Mouse (Mus musculus) natural killer cell, adult 2 months (primary cell): Measurements from ENCODE around the gene Atoh8.
A peak's percentile ranks its signal among the peaks of the same experiment; 100 is the strongest.

Experiments used
- DNase-seq, 2 experiments: peaks; one replicate each; pipeline ENCODE4 v3.0.0; 2022; ENCODE audit warnings: low spot score in 2 of 2

Gene Atoh8

GRCm38 (mm10) chr6:72227665-72228265, 7.6 kb downstream of the Atoh8 start:
- DNase-seq: peak in 1 of 2 experiments; percentile 14

DNA sequence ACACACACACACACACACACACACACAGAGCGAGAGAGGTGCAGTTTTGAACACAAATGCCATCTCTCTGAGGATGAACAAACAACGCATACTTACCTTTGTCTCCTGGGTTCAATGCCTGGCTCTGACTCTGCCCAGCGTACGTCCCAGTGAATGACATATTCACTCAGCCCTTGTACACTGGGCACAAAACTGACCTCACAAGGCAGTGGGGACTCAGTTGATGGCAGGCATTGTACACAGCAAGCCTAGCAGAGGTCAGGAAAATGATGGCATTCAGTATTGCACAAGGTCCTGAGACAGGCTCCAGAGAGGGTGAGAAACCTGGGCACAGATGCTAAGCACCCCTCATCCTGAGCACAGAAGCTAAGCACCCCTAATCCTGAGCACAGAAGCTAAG, 8.4 kb downstream of the Atoh8 start:
- DNase-seq: no peak

DNA sequence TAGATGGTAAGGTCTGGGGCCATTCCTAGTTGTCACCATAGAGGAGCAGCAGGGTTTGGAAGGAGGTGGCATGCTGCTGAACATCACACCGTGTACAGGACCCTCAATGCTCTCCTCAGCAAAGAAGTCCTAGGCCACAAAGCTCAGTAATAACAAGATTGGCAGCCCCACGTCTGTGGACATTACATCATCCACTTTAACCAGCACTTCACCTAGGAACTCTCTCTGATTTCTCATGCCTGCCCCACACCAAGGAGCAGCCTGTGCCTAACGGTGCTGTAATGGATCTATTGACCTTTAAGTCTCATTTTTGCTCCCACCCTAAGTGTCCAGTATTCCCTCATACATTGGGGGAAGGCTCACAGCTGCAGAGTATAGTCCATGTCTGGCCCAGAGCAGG, 9.7 kb downstream of the Atoh8 start:
- no peak for DNase-seq

- no peak for DNase-seq
These were observed 11.5 kb downstream of the Atoh8 start for GRCm38 (mm10) chr6:72223892-72224291.

GRCm38 (mm10) chr6:72222876-72223275, 12.5 kb downstream of the Atoh8 start:
- no peak for DNase-seq

DNA sequence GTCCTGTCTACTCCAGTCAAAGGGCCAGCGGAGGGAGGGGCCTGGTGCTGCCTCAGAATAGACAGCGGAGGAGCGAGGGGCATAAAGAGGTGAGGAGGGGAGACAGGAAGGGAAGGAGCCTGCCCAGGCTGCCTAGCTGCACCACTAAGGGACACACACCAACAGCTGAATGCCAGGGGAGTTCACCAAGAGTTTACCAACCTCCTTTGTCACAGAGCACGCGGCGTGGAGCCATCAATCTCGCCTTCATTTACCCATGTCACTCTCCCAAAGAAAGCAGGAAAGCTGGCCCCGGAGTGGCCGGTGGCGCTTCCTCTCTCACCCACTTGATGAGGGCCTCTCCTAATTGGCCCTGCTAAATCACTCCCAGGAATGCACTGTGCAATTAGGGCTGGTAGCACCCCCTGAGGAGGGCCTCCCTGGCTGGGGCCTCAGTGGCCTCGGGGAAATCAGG, 13.1 kb downstream of the Atoh8 start:
- DNase-seq: no peak

GRCm38 (mm10) chr6:72221271-72221670, 14.1 kb downstream of the Atoh8 start:
- DNase-seq: no peak

GRCm38 (mm10) chr6:72219549-72219948, 15.8 kb downstream of the Atoh8 start:
- no peak for DNase-seq

DNA sequence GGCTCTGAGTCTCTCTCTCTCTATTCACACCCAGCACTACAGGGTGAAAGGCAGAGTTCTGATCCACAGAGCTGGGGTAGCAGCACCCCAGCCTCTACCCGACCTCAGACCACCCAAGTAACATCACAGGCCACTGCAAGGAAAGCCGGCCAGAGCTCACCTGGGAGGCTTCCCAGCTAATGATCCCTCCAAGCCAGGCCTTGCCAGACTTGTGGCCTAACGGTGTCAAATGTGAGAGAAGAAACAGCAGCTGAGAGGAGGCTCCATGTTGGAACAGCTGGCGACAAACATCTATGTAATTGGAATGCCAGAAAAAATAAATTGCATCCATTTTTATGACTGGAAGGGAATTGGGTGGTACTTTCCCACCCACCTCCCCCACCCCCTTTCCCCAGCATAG, 17.1 kb downstream of the Atoh8 start:
- no peak for DNase-seq

DNA sequence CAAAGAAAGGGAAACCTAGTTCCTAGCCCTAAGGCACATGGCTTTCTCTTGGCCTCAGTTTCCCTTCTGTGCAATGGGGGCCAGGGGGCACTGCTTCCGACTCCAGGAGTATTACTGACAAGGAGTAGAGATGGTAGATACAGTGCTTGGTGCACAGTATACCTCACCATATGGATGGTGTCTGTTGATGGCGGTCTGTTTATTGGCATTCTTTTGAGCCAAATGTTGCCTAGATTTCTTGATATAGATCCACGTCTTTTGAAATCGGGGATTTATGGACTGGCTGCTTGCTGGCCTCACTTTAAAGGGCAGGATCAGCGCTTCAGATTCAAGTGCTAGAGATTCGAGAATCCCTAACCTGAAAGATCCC, 18.0 kb downstream of the Atoh8 start:
- no peak for DNase-seq

DNA sequence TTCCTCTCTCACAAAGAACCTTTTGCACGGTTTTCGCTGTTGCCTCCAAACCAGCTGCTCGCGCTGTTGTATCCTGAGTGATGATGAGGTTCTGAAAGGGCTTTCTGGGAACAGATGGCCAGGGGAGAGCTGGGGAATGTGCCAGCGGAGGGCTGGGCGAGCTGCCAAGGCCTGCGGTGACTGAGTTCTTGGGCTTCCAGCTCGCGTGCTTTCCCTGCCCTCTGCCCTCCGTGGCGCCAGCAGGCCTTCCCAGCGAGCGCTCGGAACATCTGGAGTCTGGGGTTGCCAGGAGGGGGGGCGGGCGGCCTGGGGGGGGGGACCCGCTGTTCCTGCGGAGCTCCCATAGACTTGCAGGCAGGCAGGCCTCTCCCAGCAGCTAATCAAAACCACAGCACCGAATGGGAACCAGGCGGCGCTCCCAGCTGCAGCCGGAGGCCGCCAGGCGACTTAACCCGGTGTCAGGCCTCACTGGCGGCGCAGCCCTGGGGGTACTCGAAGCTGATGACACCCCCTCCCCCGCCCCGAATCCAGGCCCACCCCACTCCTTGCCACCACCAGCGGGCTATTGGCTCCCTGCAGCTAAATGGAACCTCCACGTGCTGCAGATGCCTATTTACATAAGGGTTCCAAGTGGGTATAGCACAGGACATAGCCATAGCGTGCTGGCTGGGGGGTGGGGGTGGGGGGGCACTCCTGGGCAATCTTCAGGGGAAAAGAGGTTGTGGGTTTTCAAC, 18.5 kb downstream of the Atoh8 start:
- DNase-seq: peak in 1 of 2 experiments; percentile 2

GRCm38 (mm10) chr6:72215582-72215981, 19.8 kb downstream of the Atoh8 start:
- no peak for DNase-seq

- DNase-seq: no peak
These were observed 24.0 kb downstream of the Atoh8 start for GRCm38 (mm10) chr6:72211360-72211759.

DNA sequence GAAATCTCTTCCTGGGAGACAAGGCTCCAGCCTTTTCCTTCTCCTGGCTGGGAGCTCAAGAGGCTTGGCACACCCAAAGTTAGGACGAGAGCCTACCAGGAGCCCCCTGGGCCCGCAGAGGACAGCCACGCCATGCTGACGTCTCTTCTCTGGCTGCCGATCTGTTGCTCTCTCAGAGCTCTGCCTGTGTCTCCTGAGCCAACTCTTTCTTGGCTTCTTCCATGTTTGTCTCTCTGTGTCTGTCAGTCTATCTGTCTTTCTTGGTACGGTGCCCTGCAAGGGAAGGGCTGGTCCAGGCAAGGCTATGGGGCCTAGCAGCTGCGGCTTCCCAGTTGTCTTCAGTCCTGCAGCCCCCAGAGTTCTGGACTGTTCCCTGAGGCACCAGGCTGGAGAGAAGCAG, 24.6 kb downstream of the Atoh8 start:
- DNase-seq: no peak

GRCm38 (mm10) chr6:72209738-72210137, 25.6 kb downstream of the Atoh8 start:
- no peak for DNase-seq

- DNase-seq: no peak
These were observed 26.9 kb downstream of the Atoh8 start for GRCm38 (mm10) chr6:72208406-72209045.

DNA sequence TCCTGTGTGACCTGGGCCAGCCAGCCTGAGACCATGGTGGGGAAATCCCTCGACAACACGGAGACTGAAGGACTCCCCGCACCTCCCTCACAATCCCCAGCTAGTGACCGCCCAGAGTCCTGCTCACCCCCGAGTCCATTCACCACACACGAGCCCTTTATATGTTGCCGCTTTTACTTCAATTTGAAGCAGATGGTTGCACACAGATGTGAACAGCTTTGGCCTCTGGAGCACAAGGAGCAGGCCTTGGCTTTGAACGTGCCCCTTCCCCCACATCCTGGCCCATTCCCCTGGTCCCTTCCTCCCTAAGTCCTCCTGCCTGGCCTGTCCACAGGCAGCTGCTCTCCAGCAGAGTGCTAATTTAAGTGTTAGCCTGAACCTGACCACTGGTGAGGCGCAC, 29.4 kb downstream of the Atoh8 start:
- no peak for DNase-seq

GRCm38 (mm10) chr6:72204858-72205257, 30.5 kb downstream of the Atoh8 start:
- no peak for DNase-seq

- DNase-seq: no peak
These were observed 32.1 kb downstream of the Atoh8 start for GRCm38 (mm10) chr6:72203279-72203678.

GRCm38 (mm10) chr6:72202732-72203131, 32.6 kb downstream of the Atoh8 start:
- DNase-seq: no peak

GRCm38 (mm10) chr6:72200595-72201256, 34.7 kb downstream of the Atoh8 start:
- DNase-seq: no peak

DNA sequence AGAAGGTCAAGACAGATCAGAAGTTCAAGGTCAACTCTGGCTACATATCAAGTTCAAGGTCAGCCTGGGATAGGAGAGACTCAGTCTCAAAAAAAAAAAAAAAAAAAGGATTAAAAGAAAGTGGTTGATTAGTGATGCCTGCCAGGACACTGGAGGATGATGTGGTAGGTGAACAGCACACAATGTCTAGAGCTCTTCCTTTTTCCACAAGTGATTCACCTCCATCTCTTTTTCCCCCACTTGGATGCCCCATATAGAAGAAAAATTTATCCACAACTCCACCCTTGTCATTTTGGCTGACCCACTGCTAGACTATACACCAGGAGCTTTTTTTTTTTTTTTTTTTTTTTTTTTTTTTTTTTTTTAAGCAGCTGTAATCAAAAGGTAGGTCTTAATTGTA, 37.9 kb downstream of the Atoh8 start:
- no peak for DNase-seq

GRCm38 (mm10) chr6:72196660-72197059, 38.7 kb downstream of the Atoh8 start:
- no peak for DNase-seq
